Mouse (Mus musculus) T-helper 2 cell (primary cell): Measurements from ENCODE around the gene Pdk2.

ENCODE experiments used
- in situ Hi-C: fragments of 300-600 bp; cut with MboI, MseI; formaldehyde crosslinking; loops from one replicate; pipeline ENCODE4 v1.15.1; 2025; ENCODE audit warnings: high pct_unique_total_duplicates

Pdk2 gene

GRCm38 (mm10) chr11:94988780-94989561 lies 52.2 kb downstream of the Pdk2 start:
- in situ Hi-C loops = no loop called here

DNA sequence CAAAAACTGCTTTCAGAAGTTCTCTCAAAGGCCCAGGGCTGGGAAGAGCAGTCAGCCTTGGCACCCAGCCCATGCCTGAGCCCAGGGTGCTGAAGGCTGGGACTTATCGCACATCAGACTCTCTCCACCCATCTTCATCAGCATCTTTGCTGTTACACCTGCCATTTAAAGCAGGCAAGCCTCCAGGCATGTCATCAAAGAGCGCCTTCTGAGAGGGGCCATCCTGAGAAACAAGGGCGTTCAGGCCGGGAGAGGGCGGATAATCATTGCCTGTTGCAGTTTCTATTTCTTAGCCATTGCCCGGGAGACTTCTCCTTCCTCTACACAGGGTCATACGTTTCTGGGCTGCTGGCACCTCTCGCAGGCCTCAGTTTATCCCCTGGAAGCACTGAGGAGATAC lies 53.3 kb downstream of the Pdk2 start:
- in situ Hi-C loops = no loop called here

DNA sequence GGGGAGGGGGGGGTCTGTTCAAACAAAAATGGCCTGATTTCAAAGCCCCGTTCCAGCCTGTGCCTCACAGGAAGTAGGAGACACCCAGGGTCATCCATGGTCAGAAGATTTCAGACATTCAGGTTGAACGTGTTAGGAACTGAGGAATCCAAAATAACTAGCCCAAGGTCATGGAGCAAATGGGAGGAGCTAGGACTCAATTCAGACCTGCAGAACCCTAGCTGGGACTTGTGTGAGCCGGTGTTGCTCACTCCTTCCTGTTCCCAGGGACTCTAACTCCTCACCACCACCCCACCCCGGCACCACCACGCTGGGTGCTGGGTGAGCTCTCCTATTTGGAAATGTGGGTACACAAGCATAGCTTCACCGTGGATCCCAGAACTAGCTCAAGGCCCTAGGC lies 53.8 kb downstream of the Pdk2 start:
- in situ Hi-C loops = no loop called here

- in situ Hi-C loops = no loop called here
Measured at GRCm38 (mm10) chr11:94986435-94986834, 54.7 kb downstream of the Pdk2 start.

- in situ Hi-C loops = no loop called here
Measured at GRCm38 (mm10) chr11:94985822-94986221, 55.3 kb downstream of the Pdk2 start.

DNA sequence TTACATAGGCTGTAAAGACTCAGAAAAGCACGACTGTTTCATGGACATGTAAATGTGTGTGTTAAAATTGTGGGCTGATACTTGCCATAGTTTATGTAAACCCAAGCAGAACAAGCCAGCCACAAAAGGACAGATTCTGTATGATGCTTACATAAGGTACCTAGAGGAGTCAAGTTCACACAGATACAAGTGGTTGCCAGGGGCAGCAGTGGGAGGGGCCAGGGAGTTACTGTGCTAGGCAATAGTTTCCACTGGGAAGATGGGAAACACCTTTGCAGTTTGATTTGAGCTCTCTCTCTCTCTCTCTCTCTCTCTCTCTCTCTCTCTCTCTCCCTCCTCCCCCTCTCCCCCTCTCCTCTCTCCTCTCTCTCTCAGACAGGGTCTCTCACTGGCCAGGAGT lies 56.0 kb downstream of the Pdk2 start:
- in situ Hi-C loops = no loop called here

- in situ Hi-C loops = no loop called here
Measured at GRCm38 (mm10) chr11:94979462-94980179, 61.5 kb downstream of the Pdk2 start.

DNA sequence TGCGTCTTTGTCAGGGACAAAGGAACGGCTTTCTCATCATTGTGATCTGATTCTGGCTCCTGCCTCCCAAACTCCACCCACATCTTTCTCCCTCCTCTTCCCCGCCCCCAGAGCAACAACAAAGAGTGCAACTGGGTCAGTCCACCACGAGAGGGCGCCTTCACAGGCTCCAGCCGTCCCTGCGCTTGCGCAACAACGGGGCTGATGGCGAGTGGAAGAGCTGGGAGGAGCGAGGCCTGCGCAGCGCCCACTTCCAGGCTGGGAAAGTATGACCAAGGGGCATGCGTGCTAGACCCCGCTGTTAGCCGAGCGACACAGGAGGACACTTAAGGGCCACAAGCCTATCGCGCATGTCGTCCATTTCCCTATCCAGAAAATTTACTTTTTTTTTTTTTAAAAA lies 62.2 kb downstream of the Pdk2 start:
- in situ Hi-C loops = no loop called here

GRCm38 (mm10) chr11:94978178-94978915 lies 62.8 kb downstream of the Pdk2 start:
- in situ Hi-C loops = no loop called here
